Mouse (Mus musculus) midbrain, postnatal 0 days (tissue): ENCODE results near the gene Taf1a. TPM values are rescaled to one million over a fixed set of nuclear protein-coding genes. Genes with fewer than 3 reads are reported as not detected.

Source experiments
- ATAC-seq: fragments of 200-750 bp; cut with Nextera tagmentation; 2 replicates; pipeline ENCODE4 v1.8.0; 2017; ENCODE audit warnings: moderate number of reproducible peaks, mild to moderate bottlenecking, moderate TSS enrichment, moderate library complexity; ENCODE audit not compliant: low FRiP score
- DNase-seq: peaks from one replicate; pipeline ENCODE4 v3.0.0-alpha.2; 2015; ENCODE audit warnings: low spot score
- H3K27ac ChIP-seq: fragments of 300-500 bp; sonication (generic); 2 replicates; pipeline ENCODE4 v1.5.1; 2014; ENCODE audit warnings: low read depth, mild to moderate bottlenecking, low read length, mixed read lengths
- H3K27me3 ChIP-seq: fragments of 300-500 bp; sonication (generic); 2 replicates; pipeline ENCODE4 v1.6.1; 2014; ENCODE audit warnings: low read length, control low read depth, mixed read lengths; ENCODE audit not compliant: insufficient read depth
- H3K36me3 ChIP-seq: fragments of 300-500 bp; sonication (generic); 2 replicates; pipeline ENCODE4 v1.6.1; 2014; ENCODE audit warnings: low read length, control low read depth, mixed read lengths; ENCODE audit not compliant: insufficient read depth
- H3K4me1 ChIP-seq: fragments of 300-500 bp; sonication (generic); 2 replicates; pipeline ENCODE4 v1.6.1; 2014; ENCODE audit warnings: mild to moderate bottlenecking, control low read depth, antibody characterized with exemption, low read length, mixed read lengths; ENCODE audit not compliant: insufficient read depth
- H3K4me2 ChIP-seq: fragments of 300-500 bp; sonication (generic); 2 replicates; pipeline ENCODE4 v1.6.1; 2014; ENCODE audit warnings: low read depth, mild to moderate bottlenecking, low read length, mixed read lengths; ENCODE audit not compliant: poor library complexity, severe bottlenecking
- H3K4me3 ChIP-seq: fragments of 300-500 bp; sonication (generic); 2 replicates; pipeline ENCODE4 v1.5.1; 2014; ENCODE audit warnings: low read depth, mild to moderate bottlenecking, low read length, moderate library complexity
- H3K9ac ChIP-seq: fragments of 300-500 bp; sonication (generic); replicated peaks from 2 replicates; pipeline ENCODE4 v1.6.1; 2014; ENCODE audit warnings: mild to moderate bottlenecking, low read length, moderate library complexity, mixed read lengths; ENCODE audit not compliant: poor library complexity, severe bottlenecking
- H3K9me3 ChIP-seq: fragments of 300-500 bp; sonication (generic); 2 replicates; pipeline ENCODE4 v1.6.1; 2016; ENCODE audit warnings: low read length, control low read depth
- CTCF ChIP-seq: IDR thresholded peaks from 2 replicates; pipeline ENCODE4 v1.5.1; 2016; ENCODE audit warnings: antibody characterized with exemption, mild to moderate bottlenecking
- WGBS: fragments of 180-500 bp; shearing (Covaris S2); extraction: QIAGEN DNeasy Blood & Tissue Kit; methylation state at CpG from one replicate; pipeline ENCODE4 v1.1.7; 2014; 5-methylcytosine and 5-hydroxymethylcytosine counted together
- polyA plus RNA-seq: library from polyadenylated mRNA; unstranded; fragments of >200 nt; fragmentation: Nextera tagmentation; extraction: Ambion mirVana; gene quantifications from 2 replicates; pipeline ENCODE4 v1.2.1, GENCODE M21; 2015
- total RNA-seq: library from RNA; depleted of rRNA; stranded (reverse); fragments of >200 nt; gene quantifications from 2 replicates; pipeline ENCODE4 v1.2.3, GENCODE M21; 2014

Taf1a gene
- total and polyA plus RNA-seq, 2 experiments from 2014 or later, result 10.3 to 17.6 TPM

DNA sequence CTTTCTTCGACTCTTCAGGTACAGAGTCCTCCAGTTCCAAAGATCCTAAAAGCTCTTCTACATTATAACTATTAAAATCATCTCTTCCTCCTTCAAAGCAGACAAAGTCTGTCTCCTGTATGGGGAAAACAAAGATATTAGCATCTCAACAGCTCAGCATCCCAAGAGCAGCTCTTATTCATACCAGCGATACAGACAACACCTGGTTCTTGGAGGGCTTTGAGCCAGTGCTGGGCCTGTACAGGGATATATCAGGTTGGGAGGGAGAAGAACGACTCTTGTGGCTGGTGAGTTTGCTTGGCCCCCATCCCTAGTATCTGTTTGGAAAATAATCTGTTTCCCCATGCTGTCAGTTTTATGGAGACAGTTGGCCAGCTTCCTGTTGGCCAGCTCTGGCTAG lies 29.9 kb upstream of the Taf1a start:
- no peak for TF ChIP-seq CTCF
- no peak for DNase-seq
- H3K4me1 ChIP-seq, result no peaks in the 10 kb centered on the region
- no peak overlapping the region for H3K4me2 ChIP-seq
- 96% methylated on average over 3 of the region's 3 CpGs for WGBS
- no peak overlapping the region for H3K4me3 ChIP-seq
- peaks cover 61% of the 10 kb centered on the region for H3K36me3 ChIP-seq
- no peak for ATAC-seq
- H3K27me3 ChIP-seq, result no peaks in the 10 kb centered on the region
- no peak overlapping the region for H3K9ac ChIP-seq
- H3K27ac ChIP-seq, result no peak overlapping the region
- no peaks in the 10 kb centered on the region for H3K9me3 ChIP-seq

GRCm38 (mm10) chr1:183362301-183362700 lies 26.5 kb upstream of the Taf1a start:
- peaks cover 53% of the 10 kb centered on the region for H3K36me3 ChIP-seq
- no peak overlapping the region for H3K4me2 ChIP-seq
- H3K9me3 ChIP-seq, result no peaks in the 10 kb centered on the region
- ATAC-seq (no peak), DNase-seq (no peak)
- WGBS, result 95% methylated on average over 5 of the region's 5 CpGs
- no peak overlapping the region for H3K9ac ChIP-seq
- H3K27me3 ChIP-seq, result no peaks in the 10 kb centered on the region
- H3K27ac ChIP-seq, result no peak overlapping the region
- H3K4me3 ChIP-seq, result no peak overlapping the region
- H3K4me1 ChIP-seq, result no peaks in the 10 kb centered on the region
- TF ChIP-seq CTCF, result no peak

DNA sequence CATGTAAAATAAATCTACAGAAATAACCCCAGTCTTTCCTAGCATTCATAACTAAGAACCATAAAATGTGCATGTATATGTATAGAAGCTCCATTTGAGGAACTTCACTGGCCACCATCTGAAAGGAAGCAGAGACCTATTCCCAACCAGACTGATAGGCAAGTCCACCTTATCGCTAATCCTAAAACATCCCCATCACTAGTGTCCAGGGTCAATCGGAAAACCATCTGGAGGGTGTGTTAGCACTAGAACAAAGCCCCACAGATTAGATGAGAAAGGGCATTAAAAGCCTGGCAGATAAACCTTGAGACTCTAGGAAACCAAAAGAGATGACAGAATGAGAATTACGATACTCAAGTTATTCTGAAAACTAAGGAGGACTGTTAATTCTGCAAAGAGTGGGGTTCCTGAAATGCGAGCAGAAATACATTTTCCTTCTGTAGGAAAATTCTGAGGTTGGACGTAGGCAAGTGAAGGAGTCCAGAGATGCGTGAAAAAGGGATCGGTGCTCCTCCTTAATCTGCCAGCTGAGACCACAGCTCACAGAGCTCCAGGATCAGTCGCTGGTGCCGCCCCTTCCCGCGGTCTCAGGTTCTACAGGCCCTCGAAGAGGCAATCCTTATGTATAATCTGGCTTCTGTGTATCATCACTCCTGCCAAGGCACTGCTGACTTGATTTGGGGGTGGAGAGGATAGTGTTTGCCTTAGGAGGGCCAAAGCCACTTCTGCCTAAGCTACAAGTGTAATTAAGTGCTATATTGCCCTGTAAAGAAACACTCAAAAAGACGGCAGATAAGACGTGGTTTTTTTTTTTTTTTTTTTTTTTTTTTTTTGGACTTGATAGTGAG lies 25.8 kb upstream of the Taf1a start:
- H3K4me3 ChIP-seq, result no peak overlapping the region
- ATAC-seq, result no peak
- H3K36me3 ChIP-seq, result peaks cover 48% of the 10 kb centered on the region
- H3K4me2 ChIP-seq, result no peak overlapping the region
- TF ChIP-seq CTCF, result no peak
- no peaks in the 10 kb centered on the region for H3K27me3 ChIP-seq
- WGBS, result 86% methylated on average over 14 of the region's 14 CpGs
- H3K27ac ChIP-seq, result no peak overlapping the region
- peaks cover 3% of the 10 kb centered on the region; the same call in 1 of the 2 replicates for H3K4me1 ChIP-seq
- H3K9me3 ChIP-seq, result no peaks in the 10 kb centered on the region
- H3K9ac ChIP-seq, result no peak overlapping the region
- DNase-seq, result no peak

- DNase-seq (no peak), ATAC-seq (no peak)
- no peak overlapping the region for H3K27ac ChIP-seq
- H3K9ac ChIP-seq, result no peak overlapping the region
- no peaks in the 10 kb centered on the region for H3K27me3 ChIP-seq
- whole genome bisulfite sequencing, result 98% methylated on average over 5 of the region's 5 CpGs
- no peaks in the 10 kb centered on the region for H3K9me3 ChIP-seq
- H3K4me3 ChIP-seq, result no peak overlapping the region
- H3K4me1 ChIP-seq, result peaks cover 5% of the 10 kb centered on the region; the same call in 1 of the 2 replicates
- H3K4me2 ChIP-seq, result no peak overlapping the region
- H3K36me3 ChIP-seq, result peaks cover 42% of the 10 kb centered on the region
- no peak for TF ChIP-seq CTCF
These were observed 25.3 kb upstream of the Taf1a start for GRCm38 (mm10) chr1:183363577-183363867.

DNA sequence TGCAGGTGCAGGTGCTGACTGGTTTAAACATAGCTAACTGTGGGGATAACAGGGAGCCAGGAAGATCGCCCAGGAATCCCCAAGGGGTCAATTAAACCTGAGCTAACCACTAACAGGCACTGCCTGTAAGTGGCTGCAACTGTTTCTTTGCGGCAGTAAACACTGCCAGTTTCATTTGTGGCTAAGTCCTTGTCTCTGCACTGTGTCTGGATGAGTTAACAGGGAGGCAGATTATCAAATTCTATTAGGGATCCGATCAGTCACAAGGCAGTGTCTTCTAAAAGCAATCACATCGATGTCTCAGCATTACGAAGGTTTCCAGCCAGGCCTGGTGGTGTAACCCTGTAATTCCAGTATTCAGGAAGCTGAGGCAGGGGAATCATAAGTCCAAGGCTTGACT lies 22.4 kb upstream of the Taf1a start:
- DNase-seq (no peak), ATAC-seq (no peak)
- Histone ChIP-seq H3K36me3 (peaks cover 31% of the 10 kb centered on the region), H3K9ac (no peak overlapping the region), H3K27ac (no peak overlapping the region), H3K9me3 (no peaks in the 10 kb centered on the region), H3K27me3 (no peaks in the 10 kb centered on the region), H3K4me2 (no peak overlapping the region), H3K4me3 (no peak overlapping the region), H3K4me1 (peaks cover 5% of the 10 kb centered on the region; the same call in 1 of the 2 replicates)
- TF ChIP-seq CTCF, result no peak
- WGBS, result 87% methylated on average over 5 of the region's 5 CpGs

DNA sequence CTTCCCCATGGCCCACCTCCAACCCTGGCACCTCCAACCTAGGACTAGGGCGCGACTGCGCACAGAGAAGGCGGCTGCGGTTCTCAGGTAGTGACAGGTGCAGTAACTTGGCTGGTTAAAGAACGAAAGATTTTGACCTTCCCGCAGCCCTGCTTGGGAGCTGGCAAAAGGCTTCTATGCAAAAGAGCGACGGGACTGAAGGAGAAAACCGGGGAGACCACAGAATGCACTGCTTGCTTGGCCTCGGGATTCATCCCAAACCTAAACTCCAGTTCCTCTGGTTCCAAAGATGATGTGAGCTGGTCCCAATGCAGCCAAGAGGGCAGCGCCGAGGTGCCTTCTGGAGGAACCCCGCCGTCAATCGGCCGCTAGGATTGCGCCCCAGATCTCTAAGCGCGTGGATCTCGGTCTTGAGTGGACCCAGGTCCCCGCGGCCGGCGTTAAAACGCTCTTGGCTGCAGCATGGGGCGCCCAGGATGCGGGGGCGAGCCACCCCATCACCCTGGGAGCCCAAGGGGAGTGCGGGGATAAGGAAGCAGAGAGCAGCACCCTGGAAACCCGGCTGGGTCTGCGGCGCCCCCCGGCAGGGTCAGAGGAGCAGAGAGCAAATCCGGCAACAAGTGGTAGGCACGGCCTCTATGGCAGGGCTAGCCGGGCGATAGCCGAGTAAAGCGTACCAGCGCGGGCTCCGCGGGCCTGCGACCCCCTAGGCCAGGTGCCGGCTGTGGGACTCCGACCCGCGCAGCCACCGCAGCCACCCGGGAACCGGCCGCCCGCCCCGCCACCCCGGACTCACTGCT lies 20.0 kb upstream of the Taf1a start:
- 1% methylated on average over 56 of the region's 56 CpGs for WGBS
- Histone ChIP-seq H3K4me3 (peak overlapping the region; percentile 72), H3K36me3 (peaks cover 12% of the 10 kb centered on the region), H3K9ac (peak overlapping the region; percentile 79), H3K27ac (peak overlapping the region; percentile 71), H3K9me3 (no peaks in the 10 kb centered on the region), H3K4me1 (peaks cover 5% of the 10 kb centered on the region; the same call in 1 of the 2 replicates), H3K4me2 (peak overlapping the region; percentile 93), H3K27me3 (no peaks in the 10 kb centered on the region)
- TF ChIP-seq CTCF, result 0 out of 2 replicates have a peak, but pooled peaks have one; percentile 2
- DNase-seq, result peak; percentile 6
- ATAC-seq, result peak; percentile 67
